In genomic region chr9:62695210-62695609, GRCm38 (mm10) we compare ENCODE assay signal across 25 mouse cellular contexts. TPM values are rescaled to one million over a fixed set of nuclear protein-coding genes. Genes with fewer than 3 reads are reported as not detected.
A peak's percentile ranks its signal among the peaks of the same experiment; 100 is the strongest.
DNase-seq lines count a peak whose midpoint lies in the region; ATAC-seq lines count a peak whose summit lies in the region.
"Had no signal": no experiment of that assay in that cellular context is flagged by ENCODE, and none has a peak within 500 bp of the region (broad histone marks: within the 10 kb centered on the region; RNA-seq: fewer than 3 reads in every experiment).

No protein-coding gene starts in this region.

- 0 out of 2 replicates have a peak overlapping the region, but pooled peaks have one; percentile 4 for H3K4me2 ChIP-seq in heart, embryonic 11.5 days
- H3K4me2 ChIP-seq: embryonic facial prominence, embryonic 12.5 days; embryonic facial prominence, embryonic 15.5 days; hindbrain, embryonic 12.5 days; hindbrain, embryonic 15.5 days had no signal

- H3K9me3 ChIP-seq in heart, embryonic 11.5 days (replicated peaks; ENCODE audit: control insufficient read depth, low read length): no peaks in the 10 kb centered on the region
- no peaks in the 10 kb centered on the region for H3K9me3 ChIP-seq in megakaryocyte, embryonic 14.5 days
- H3K9me3 ChIP-seq: embryonic facial prominence, embryonic 12.5 days; embryonic facial prominence, embryonic 15.5 days; hindbrain, embryonic 12.5 days; hindbrain, embryonic 15.5 days had no signal

- peaks cover 14% of the 10 kb centered on the region for H3K4me1 ChIP-seq in heart, embryonic 11.5 days (ENCODE audit: control insufficient read depth, insufficient read depth, low read length)
- H3K4me1 ChIP-seq in megakaryocyte, embryonic 14.5 days: no peaks in the 10 kb centered on the region
- H3K4me1 ChIP-seq: hindbrain, embryonic 15.5 days had no signal

- H3K27me3 ChIP-seq in heart, embryonic 11.5 days (ENCODE audit: control insufficient read depth, insufficient read depth, low read length): no peaks in the 10 kb centered on the region
- peaks cover 60% of the 10 kb centered on the region for H3K27me3 ChIP-seq in megakaryocyte, embryonic 14.5 days (replicated peaks)
- H3K27me3 ChIP-seq: embryonic facial prominence, embryonic 12.5 days; embryonic facial prominence, embryonic 15.5 days; hindbrain, embryonic 12.5 days; hindbrain, embryonic 15.5 days had no signal

- intact Hi-C loops in heart, postnatal 10 days (cut with DNase I): no loop called here

- DNase-seq in frontal cortex, adult 2 months (ENCODE audit: extremely low spot score in 1 of 2, low spot score in 1 of 2): no peak
- DNase-seq in heart, postnatal 10 days: no peak
- DNase-seq: adrenal gland, adult 8-10 months; adrenal gland, postnatal 25 days; cerebellum, adult 11 months; cerebellum, adult 2 months; cerebellum, adult 9-11 months; cerebellum, postnatal 25 days; forebrain, postnatal 0 days; gastrocnemius, postnatal 25 days; heart, adult 2 months; kidney, adult 2 months had no signal

- peak; percentile 96 for ATAC-seq in frontal cortex, adult (ENCODE audit: low TSS enrichment)
- ATAC-seq in heart, embryonic 11.5 days (replicated peaks; ENCODE audit: insufficient number of reproducible peaks, low FRiP score, low TSS enrichment): no peak
- ATAC-seq in megakaryocyte, adult 5-6 weeks (ENCODE audit: poor library complexity, severe bottlenecking): no peak
- ATAC-seq: activated CD4-positive, CD25-positive, alpha-beta regulatory T cell, adult 4 months; forebrain, embryonic 14.5 days; forebrain, postnatal 0 days; intestine, postnatal 0 days had no signal

- H3K36me3 ChIP-seq in heart, embryonic 11.5 days (ENCODE audit: control insufficient read depth, insufficient read depth, low read length): no peaks in the 10 kb centered on the region
- no peaks in the 10 kb centered on the region for H3K36me3 ChIP-seq in megakaryocyte, embryonic 14.5 days (replicated peaks; ENCODE audit: low read length)
- H3K36me3 ChIP-seq: embryonic facial prominence, embryonic 12.5 days; embryonic facial prominence, embryonic 15.5 days; hindbrain, embryonic 12.5 days; hindbrain, embryonic 15.5 days had no signal

- H3K27ac ChIP-seq in heart, embryonic 11.5 days (ENCODE audit: low read depth, low read length): 0 out of 2 replicates have a peak overlapping the region, but pooled peaks have one; percentile 35
- H3K27ac ChIP-seq: embryonic facial prominence, embryonic 12.5 days; embryonic facial prominence, embryonic 15.5 days; heart, adult 2 months; hindbrain, embryonic 12.5 days; hindbrain, embryonic 15.5 days had no signal

- H3K4me3 ChIP-seq in heart, embryonic 11.5 days (ENCODE audit: low read depth, low read length): no peak overlapping the region
- peak overlapping the region; percentile 23 for H3K4me3 ChIP-seq in megakaryocyte, embryonic 14.5 days (replicated peaks)
- H3K4me3 ChIP-seq: embryonic facial prominence, embryonic 12.5 days; embryonic facial prominence, embryonic 15.5 days; heart, adult 2 months; hindbrain, embryonic 12.5 days; hindbrain, embryonic 15.5 days had no signal

- 29% methylated on average over 9 of the region's 9 CpGs for WGBS in heart, embryonic 11.5 days (ENCODE audit: insufficient replicate concordance)

- no peak overlapping the region for H3K9ac ChIP-seq in heart, embryonic 11.5 days (ENCODE audit: low read depth, low read length)
- H3K9ac ChIP-seq: embryonic facial prominence, embryonic 12.5 days; embryonic facial prominence, embryonic 15.5 days; forebrain, postnatal 0 days; hindbrain, embryonic 12.5 days; hindbrain, embryonic 15.5 days had no signal

RNA-seq across cellular contexts. Expression of gene Itga11, which starts 17.6 kb away (rescaled TPM):
- polyA plus RNA-seq in frontal cortex, adult 2 months (2012; rRNA removed): 0.76 and 0.90 TPM in 2 replicates
- polyA plus RNA-seq in heart, embryonic 11.5 days (2014; fragmentation: Nextera tagmentation; extraction: Ambion mirVana): 0.64 and 1.4 TPM in 2 replicates
- 1 to 10 TPM; 1.4 to 1.5 TPM for total RNA-seq in heart, postnatal 10 days (2021)
- 0.65 and 2.7 TPM in 2 replicates for polyA plus RNA-seq in megakaryocyte, embryonic 14.5 days (2012; ENCODE audit: insufficient read depth, low replicate concordance)
- total RNA-seq in megakaryocyte, adult 5-6 weeks (2015): 0.07 TPM in 1 of 2 replicates, not detected in the other
- total RNA-seq in megakaryocyte, adult 5-6 weeks (2017): 0.08 TPM in 1 of 2 replicates, not detected in the other
- total RNA-seq: common myeloid progenitor, adult 5-6 weeks; hematopoietic stem cell, adult 5-6 weeks had no signal
